Mouse (Mus musculus) c-Kit-positive CD71-positive TER-119-negative erythroid progenitor cells, embryonic 14.5 days (primary cell): Measurements from ENCODE around the gene Apex1.
"Not testable (repeated sequence)": the region's sequence is repeated elsewhere in the genome, so short reads cannot be mapped to it uniquely, and the experiment has no call there.

Source experiments
- DNase-seq: peaks from one replicate; pipeline ENCODE4 v3.0.0-alpha.2; 2013; ENCODE audit warnings: low read depth

Gene Apex1

GRCm38 (mm10) chr14:50924281-50925064 is at the start of gene Apex1, which contains the start of gene Osgep:
TSS of gene Apex1 (plus strand) at chr14:50924968.
TSS of gene Osgep (minus strand) at chr14:50924893.
- peak; percentile 94 for DNase-seq

- DNase-seq = no peak
These were observed 49.6 kb upstream of the Apex1 start for GRCm38 (mm10) chr14:50875175-50875574.

DNA sequence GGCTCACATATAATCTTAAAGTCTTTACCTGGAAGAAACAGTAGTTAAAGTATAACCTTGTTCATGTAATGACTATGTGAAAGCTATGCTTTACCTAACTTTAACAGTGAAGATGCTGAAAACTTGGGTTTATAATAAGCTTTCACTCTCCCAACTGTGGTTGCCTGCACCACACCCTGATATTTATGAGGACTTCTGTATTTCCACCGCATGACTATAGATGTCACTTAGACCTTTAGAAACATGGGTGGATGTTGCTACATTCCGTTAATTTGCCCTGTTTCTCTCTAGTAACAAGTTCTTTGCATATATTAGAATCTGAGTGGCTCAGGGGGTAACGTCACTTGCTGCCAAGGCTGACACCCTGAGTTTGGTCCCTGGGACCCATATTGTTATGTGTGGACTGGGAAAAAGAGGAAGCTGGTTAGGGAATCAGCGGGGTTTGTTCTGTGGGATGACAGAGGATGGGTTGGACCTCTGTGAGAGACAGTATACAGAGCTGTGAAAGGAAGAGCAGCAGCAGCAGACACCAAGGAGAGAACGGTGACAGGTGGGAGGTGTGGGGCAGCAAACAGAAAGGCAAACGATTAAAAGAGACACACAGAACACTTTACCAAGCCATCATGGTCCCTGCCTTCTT is 49.1 kb upstream of the Apex1 start:
- no peak for DNase-seq

- DNase-seq = no peak
These were observed 48.4 kb upstream of the Apex1 start for GRCm38 (mm10) chr14:50876236-50876950.

DNA sequence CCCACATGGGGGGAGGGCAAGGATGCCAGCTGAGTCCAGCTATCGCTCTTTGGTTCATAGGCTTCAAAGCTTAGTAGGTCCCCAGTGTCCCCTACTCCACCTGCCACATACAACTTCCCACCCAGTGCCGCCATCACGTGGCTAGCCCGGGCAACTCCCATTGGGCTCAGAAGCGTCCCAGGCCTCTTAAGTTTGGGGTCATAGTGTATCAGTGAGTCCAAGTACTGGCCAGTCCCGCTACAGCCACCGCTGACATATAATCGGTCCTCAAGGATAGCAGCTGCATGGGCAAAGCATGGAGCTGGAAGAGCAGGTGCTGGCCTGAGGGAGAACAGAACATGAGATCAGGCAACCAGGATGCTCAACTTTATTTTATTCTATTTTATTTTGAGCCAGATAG is 33.1 kb upstream of the Apex1 start:
- DNase-seq = no peak

DNA sequence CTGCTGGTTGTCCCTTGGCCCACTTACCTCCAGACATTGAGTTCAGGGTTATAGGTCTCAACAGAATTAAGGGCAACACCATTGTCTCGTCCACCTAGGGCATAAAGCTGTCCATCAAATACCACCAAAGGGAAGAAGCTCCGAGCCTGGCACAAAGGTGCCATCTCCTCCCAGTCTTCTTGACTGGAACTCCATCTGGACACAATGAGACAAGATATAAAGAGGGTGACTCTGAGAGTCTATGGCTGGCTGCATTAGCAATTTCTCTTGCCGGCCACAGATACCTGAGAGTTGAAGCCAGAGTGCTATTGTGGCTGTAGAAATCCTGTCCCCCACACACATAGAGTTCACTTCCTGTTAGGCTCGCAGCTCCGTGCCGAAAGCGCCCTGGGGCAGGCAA is 32.7 kb upstream of the Apex1 start:
- no peak for DNase-seq

DNA sequence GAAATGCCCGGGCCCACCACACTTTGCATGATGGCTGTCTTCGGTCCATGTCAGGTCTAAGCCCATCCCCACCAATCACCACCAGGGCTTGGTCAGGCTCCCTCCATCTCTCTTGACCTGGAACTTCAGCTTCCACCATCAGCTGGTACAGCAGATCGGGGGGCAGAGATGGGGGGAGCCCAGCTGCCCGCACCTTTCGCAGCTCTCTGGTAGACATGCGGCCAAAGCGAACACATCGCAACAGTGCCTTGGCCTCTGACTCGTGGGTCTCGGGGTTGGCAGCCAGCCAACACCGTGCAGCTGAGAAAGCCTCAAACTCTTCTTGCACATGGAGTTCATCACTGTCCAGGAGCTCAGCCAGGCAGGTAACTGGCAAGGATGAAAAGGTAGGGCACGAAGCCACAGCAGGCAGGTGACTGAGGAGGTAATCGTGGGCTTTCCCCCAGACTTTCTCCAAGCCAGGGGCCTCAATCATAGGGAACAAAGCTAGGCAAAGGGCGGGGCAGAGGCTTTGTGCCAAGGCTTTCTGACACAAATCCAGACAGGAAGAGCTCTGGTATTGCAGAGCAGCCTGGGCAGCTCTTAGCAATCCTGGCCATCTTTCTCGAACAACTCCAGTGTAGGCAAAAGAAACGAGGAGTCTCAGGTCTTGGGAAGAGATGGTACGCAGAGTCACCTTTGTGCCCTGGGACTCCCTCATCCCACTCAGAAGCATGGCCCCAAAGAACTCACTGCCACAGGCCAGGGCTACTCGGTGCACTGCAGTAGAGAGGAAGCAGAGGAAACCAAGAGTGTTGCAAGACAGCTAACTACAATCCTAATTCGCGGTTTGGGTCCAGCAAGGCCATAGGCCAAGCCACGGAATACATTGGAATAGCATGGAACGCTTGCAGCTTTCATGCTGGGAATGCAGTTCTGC is 32.0 kb upstream of the Apex1 start:
- no peak for DNase-seq

DNA sequence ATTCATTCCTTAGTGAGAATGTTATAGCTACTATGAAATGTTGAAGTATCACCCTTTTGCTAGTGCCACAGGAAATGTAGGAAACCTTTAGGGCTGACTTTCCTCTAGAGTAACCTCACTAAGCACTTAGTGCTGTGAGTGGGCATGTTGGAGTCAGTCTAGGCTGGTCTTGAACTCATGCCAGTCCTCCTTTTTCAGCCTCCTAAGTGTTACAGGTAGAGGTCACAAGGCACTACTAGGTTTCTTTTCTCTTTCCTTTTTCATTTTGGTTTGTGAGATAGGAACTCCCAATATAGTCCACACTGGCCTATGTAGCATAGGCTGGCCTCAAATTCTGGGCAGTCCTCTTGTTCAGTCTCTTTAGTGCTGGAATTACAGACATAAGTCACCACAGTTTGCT is 29.4 kb upstream of the Apex1 start:
- DNase-seq = no peak

DNA sequence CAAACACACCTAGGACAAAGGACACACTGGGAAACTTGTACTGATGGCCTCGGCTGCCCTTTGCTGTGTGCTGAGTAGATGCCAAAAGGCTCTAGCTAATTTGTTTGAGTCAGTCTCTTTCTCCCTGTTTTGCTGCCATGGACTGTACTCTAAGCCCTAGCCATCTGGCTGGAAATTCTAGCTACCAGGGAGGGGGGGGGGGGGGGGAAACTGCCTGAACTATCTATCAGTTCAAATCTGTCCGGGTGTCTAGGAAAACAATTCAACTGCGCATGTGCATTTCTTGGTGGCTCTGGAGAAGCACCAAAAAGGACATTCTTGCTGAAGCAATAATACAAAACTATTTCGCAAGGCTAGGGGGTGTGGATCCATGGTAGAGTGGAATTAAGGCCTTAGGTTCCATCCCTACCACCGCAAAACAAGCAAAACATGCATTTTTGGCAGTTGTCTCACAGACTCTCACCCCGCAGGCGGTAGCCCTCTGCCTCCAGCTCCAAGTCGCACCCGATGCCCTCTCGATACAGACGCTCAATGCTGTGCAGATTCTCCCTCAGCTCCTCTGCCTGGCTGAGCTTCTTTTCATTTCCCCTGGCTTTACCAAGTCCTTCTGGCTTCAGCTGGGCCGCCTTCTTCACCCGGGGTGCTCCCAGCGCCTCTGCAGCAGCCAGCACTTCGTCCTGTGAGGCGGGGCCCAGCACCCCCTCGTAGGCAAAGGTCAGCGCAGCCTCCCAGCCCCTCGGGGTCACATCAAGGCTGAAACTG is 28.6 kb upstream of the Apex1 start:
- DNase-seq = no peak

DNA sequence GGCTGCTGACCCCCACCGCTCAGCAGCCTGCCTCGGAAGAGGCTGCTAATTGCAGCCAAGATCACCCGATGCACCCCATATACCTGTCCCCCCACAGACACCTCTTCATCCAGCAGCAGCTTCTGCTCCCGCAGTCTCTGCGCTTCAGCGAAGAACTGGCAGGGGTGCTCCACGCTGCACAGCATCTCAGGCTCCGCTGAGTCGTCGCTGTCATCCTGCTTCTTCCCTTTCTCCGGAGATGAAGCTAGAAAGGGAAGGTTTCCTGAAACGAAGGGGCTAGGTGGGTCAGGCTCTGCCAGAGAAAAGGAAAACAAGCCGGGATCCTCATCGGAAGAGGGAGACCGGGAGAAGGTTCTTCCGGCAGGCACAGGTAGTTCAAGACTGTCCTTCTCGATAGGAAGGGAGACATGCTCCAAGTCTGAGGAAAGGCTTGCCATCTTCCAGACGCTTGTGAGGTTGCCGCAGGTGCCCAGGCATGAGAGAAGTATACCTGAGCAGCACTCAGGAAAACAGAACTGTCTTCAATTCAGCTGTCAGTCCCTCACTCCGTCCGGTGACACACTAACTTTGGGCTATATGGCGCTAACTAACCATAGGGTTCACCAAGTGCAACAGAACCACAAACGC is 27.9 kb upstream of the Apex1 start:
- DNase-seq = no peak

GRCm38 (mm10) chr14:50897374-50897765 is 27.4 kb upstream of the Apex1 start, which contains the start of gene Klhl33:
TSS of gene Klhl33 (minus strand) at chr14:50897507.
- DNase-seq = no peak

DNA sequence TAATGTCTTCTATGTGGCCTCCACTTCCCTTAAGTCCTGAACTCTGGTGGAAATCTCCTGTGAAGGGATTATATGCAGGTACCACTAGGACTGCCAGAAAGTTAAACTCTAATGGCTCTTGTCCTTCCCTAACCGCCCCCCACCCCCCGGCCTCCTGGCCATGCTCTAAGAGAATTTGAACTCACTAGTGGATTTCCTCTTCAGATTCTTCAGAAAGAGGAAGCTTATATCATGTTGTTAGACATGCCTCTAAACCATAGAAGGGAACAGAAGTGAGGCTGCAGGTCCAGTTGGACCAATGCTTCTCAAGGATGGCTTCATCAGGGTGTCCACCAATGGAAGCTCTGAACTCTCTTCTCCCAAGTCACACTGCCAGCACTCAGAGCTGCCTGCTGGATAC is 26.8 kb upstream of the Apex1 start:
- DNase-seq = not testable (repeated sequence)

GRCm38 (mm10) chr14:50903973-50904827 is 20.6 kb upstream of the Apex1 start:
- DNase-seq = no peak

DNA sequence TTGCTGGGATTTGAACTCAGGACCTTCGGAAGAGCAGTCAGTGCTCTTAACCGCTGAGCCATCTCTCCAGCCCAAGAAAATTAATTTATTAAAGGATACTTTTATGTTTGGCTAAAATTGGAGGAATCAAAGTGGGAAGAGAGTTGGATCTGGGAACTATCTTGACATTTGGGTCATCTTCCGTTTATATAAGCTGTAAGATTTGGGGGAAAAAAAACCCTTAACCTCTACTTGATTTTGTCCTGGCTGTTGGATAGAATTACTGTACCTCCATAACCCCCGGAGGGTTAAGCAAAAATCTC is 20.0 kb upstream of the Apex1 start:
- no peak for DNase-seq

GRCm38 (mm10) chr14:50905327-50905726 is 19.4 kb upstream of the Apex1 start:
- not testable (repeated sequence) for DNase-seq

DNA sequence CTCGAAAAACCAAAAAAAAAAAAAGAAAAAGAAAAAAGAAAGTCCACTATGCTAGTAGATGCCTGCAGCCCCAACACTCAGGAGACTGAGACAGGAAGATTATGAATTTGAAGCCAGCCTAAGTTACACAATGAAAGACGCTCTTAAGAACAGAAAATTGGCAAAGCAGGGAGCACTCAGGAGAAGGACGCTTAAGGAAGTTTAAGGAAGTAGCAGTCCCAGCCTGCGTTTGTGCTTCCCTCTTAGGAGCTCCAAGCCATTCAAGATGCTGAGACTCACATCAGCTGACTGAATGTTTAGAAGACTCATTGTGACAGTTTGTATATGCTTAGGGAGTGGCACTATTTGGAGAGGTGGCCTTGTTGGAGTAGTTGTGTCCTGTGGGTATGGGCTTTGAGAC is 16.6 kb upstream of the Apex1 start:
- DNase-seq = no peak

- DNase-seq = no peak
These were observed 13.4 kb upstream of the Apex1 start for GRCm38 (mm10) chr14:50911356-50911755.

- DNase-seq = not testable (repeated sequence)
These were observed 1.3 kb upstream of the Apex1 start for GRCm38 (mm10) chr14:50923437-50923836.

DNA sequence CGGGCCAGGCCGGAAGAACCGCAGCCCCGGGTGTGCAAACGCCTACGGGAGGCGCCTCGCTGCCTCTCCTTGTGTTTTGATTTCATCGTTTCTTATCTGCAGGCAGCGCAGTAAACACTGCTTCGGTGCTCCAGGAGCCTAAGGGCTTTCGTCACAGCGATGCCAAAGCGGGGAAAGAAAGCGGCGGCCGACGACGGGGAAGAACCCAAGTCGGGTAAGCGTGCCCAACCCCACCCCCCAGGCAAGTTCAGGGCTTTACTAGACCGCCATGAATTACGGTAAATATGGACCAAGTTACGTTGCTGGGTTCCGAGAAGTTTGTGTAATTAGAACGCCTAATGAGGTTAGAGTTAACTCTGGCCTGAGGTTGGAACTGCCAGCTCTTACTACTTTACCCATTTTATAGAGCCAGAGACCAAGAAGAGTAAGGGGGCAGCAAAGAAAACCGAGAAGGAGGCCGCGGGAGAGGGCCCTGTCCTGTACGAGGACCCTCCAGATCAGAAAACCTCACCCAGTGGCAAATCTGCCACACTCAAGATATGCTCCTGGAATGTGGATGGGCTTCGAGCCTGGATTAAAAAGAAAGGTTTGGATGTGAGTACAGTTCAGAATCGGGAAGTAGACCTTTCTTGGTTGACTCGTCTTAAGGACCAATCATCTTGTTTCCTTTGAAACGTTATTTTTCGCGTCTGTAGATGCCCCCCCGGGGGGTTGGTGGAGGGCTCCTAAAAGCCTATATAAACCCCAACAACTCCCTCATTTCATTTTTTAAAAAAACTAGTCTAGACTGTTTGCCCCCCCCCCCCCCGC is 548 bp downstream of the Apex1 start:
- DNase-seq = no peak
